Comparison of ENCODE assay signal across 8 mouse cellular contexts in the genomic region with DNA sequence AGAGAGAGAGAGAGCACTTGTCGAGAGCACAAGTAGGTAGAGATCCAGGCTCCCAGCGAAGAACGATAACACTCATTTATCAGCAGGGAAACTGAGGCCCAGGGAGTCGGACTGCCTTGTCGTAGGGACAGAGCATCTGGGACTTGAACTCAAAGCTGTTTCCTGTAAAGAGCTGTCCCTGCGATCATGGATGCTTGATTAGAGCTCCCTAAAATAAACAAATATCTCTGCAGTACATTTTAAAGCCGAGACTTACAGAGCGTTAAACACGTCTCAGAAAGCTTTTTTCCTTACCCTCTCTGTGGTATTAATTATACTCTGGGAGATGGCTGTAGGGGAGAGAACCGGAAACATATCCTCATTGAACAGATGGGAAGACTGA. TPM values are rescaled to one million over a fixed set of nuclear protein-coding genes. Genes with fewer than 3 reads are reported as not detected.
DNase-seq lines count a peak whose midpoint lies in the region; ATAC-seq and TF ChIP-seq lines count a peak whose summit lies in the region.

No protein-coding gene starts in this region.

- no peak for ATAC-seq in midbrain, embryonic 12.5 days (ENCODE audit: low FRiP score, low read depth)
- ATAC-seq in frontal cortex, adult (ENCODE audit: low TSS enrichment): no peak

- H3K9ac ChIP-seq in MEL (ENCODE audit: control insufficient read depth, low read depth, low read length, poor library complexity, severe bottlenecking): peak overlapping the region; percentile 97
- no peak overlapping the region; the same call in 1 of the 2 replicates for H3K9ac ChIP-seq in midbrain, embryonic 12.5 days (replicated peaks)

- H3K27me3 ChIP-seq in kidney, adult 2 months (replicated peaks; ENCODE audit: control insufficient read depth, insufficient read depth, low read length): no peaks in the 10 kb centered on the region
- H3K27me3 ChIP-seq in MEL (ENCODE audit: control insufficient read depth in 1 of 2, insufficient read depth in 2 of 2, low read length in 2 of 2): no peaks in the 10 kb centered on the region
- H3K27me3 ChIP-seq in hindbrain, embryonic 10.5 days (ENCODE audit: insufficient read depth, poor library complexity, severe bottlenecking): no peaks in the 10 kb centered on the region
- H3K27me3 ChIP-seq in midbrain, embryonic 12.5 days: no peaks in the 10 kb centered on the region

- no peak for TF ChIP-seq CTCF in kidney, adult 2 months (conservative IDR thresholded peaks at IDR 0.05; ENCODE audit: insufficient read depth, insufficient read length, low read depth, low read length)
- TF ChIP-seq CTCF in MEL (IDR thresholded peaks at IDR 0.05 in 2 of 3, conservative IDR thresholded peaks at IDR 0.05 in 1 of 3; ENCODE audit: control insufficient read depth in 1 of 3, insufficient read depth in 1 of 3, low read depth in 2 of 3, low read length in 3 of 3, poor library complexity in 1 of 3, severe bottlenecking in 1 of 3): no peak

- H3K27ac ChIP-seq in kidney, adult 2 months (ENCODE audit: insufficient read depth, low read depth, low read length): peak overlapping the region; percentile 67
- peak overlapping the region; percentile 99 for H3K27ac ChIP-seq in MEL (ENCODE audit: control insufficient read depth, low read depth, low read length)
- H3K27ac ChIP-seq in hindbrain, embryonic 10.5 days: peak overlapping the region; percentile 91
- no peak overlapping the region for H3K27ac ChIP-seq in midbrain, embryonic 12.5 days (replicated peaks)

- TF ChIP-seq EP300 in MEL (IDR thresholded peaks at IDR 0.05; ENCODE audit: low read depth in 1 of 2, low read length in 2 of 2): no peak

- peak overlapping the region; percentile 76 for H3K4me3 ChIP-seq in kidney, adult 2 months (ENCODE audit: insufficient read depth, low read depth, low read length)
- H3K4me3 ChIP-seq in MEL (ENCODE audit: control insufficient read depth in 1 of 2, insufficient read depth in 1 of 2, low read depth in 2 of 2, low read length in 2 of 2): peak overlapping the region; percentile 72 to 92
- peak overlapping the region; percentile 76 for H3K4me3 ChIP-seq in hindbrain, embryonic 10.5 days
- peak overlapping the region; percentile 67 for H3K4me3 ChIP-seq in midbrain, embryonic 12.5 days

- peaks cover 5% of the 10 kb centered on the region; the same call in 1 of the 2 replicates for H3K4me1 ChIP-seq in kidney, adult 2 months (ENCODE audit: control insufficient read depth, insufficient read depth, low read length)
- peaks cover 0 to 37% of the 10 kb centered on the region in 2 experiments; a peak in 2 of 4 replicates for H3K4me1 ChIP-seq in MEL (ENCODE audit: control insufficient read depth in 1 of 2, insufficient read depth in 2 of 2, low read length in 2 of 2)
- H3K4me1 ChIP-seq in hindbrain, embryonic 10.5 days (replicated peaks): peaks cover 59% of the 10 kb centered on the region
- H3K4me1 ChIP-seq in midbrain, embryonic 12.5 days: peaks cover 27% of the 10 kb centered on the region

- 14% methylated on average over 10 of the region's 10 CpGs for WGBS in kidney, adult 2 months
- WGBS in hindbrain, embryonic 10.5 days: 45% methylated on average over 10 of the region's 10 CpGs
- WGBS in midbrain, embryonic 12.5 days: 40% methylated on average over 10 of the region's 10 CpGs

- TF ChIP-seq RAD21 in MEL (IDR thresholded peaks at IDR 0.05; ENCODE audit: low read depth, low read length): no peak

- H3K36me3 ChIP-seq in kidney, adult 2 months (ENCODE audit: control insufficient read depth, insufficient read depth, low read length): no peaks in the 10 kb centered on the region
- peaks cover 0 to 23% of the 10 kb centered on the region in 2 experiments; a peak in 3 of 4 replicates for H3K36me3 ChIP-seq in MEL (ENCODE audit: control insufficient read depth in 1 of 2, insufficient read depth in 2 of 2, low read length in 2 of 2)
- H3K36me3 ChIP-seq in hindbrain, embryonic 10.5 days: peaks cover 10% of the 10 kb centered on the region
- 0 out of 2 replicates have a peak, but pooled peaks cover 5% of the 10 kb centered on the region for H3K36me3 ChIP-seq in midbrain, embryonic 12.5 days

- no peak for TF ChIP-seq POLR2A in kidney, adult 2 months (IDR thresholded peaks at IDR 0.05; ENCODE audit: low read depth, low read length)
- no peak for TF ChIP-seq POLR2A in MEL (IDR thresholded peaks at IDR 0.05; ENCODE audit: control insufficient read depth in 1 of 2, insufficient read depth in 1 of 2, low read depth in 1 of 2, low read length in 2 of 2, poor library complexity in 1 of 2)

- no peaks in the 10 kb centered on the region for H3K9me3 ChIP-seq in MEL (replicated peaks; ENCODE audit: insufficient read depth, low read length)
- H3K9me3 ChIP-seq in hindbrain, embryonic 10.5 days: no peaks in the 10 kb centered on the region
- H3K9me3 ChIP-seq in midbrain, embryonic 12.5 days: no peaks in the 10 kb centered on the region

- H3K79me2 ChIP-seq in MEL (ENCODE audit: control insufficient read depth, insufficient read depth, low read length, poor library complexity): peaks cover 28% of the 10 kb centered on the region

- peak overlapping the region; percentile 91 for H3K4me2 ChIP-seq in midbrain, embryonic 12.5 days (replicated peaks)

- DNase-seq in kidney, adult 2 months: no peak
- DNase-seq in kidney, postnatal 14 days: no peak
- peak; percentile 70 for DNase-seq in MEL (ENCODE audit: low read depth, low spot score)
- no peak for DNase-seq in hindbrain, embryonic 10.5 days (ENCODE audit: low spot score)
- no peak for DNase-seq in layer of hippocampus, postnatal 10 days (ENCODE audit: low spot score in 2 of 2)
- DNase-seq in urinary bladder, postnatal 36 days (ENCODE audit: low spot score in 2 of 2): no peak

TF ChIP-seq in MEL, 35 proteins besides CTCF, POLR2A, EP300 and RAD21:
- no peak for TF ChIP-seq POLR2AphosphoS2 (IDR thresholded peaks at IDR 0.05; ENCODE audit: low read length)
- TF ChIP-seq GATA1 (IDR thresholded peaks at IDR 0.05; ENCODE audit: low read depth, low read length): peak; percentile 6; the same call in 1 of the 2 replicates

RNA-seq across cellular contexts. Expression of a gene that starts 0.7 kb away (rescaled TPM):
- 92.6 and 111 TPM in 2 replicates for polyA plus RNA-seq in kidney, adult 2 months (2012; rRNA removed)
- total RNA-seq in MEL (2012; rRNA removed): 43.7 and 53.3 TPM in 2 replicates
- 100 to 1,000 TPM in 1 of 2 experiments, not detected in 1; 163 TPM for polyA plus RNA-seq in MEL (2012; ENCODE audit: insufficient read depth in 1 of 2, insufficient read length in 2 of 2, low read depth in 1 of 2, low replicate concordance in 2 of 2, missing spikeins in 1 of 2)
- polyA plus RNA-seq in hindbrain, embryonic 10.5 days (2016; fragmentation: Nextera tagmentation; extraction: Ambion mirVana): 72.4 and 76.0 TPM in 2 replicates
- polyA plus RNA-seq in midbrain, embryonic 12.5 days (2016; fragmentation: Nextera tagmentation; extraction: Ambion mirVana): 78.6 and 79.4 TPM in 2 replicates
- 10 to 100 TPM; 83.0 to 97.9 TPM for total RNA-seq in layer of hippocampus, postnatal 10 days (2021)

RNA-seq across cellular contexts. Expression of a gene that starts 6.3 kb away (rescaled TPM):
- polyA plus RNA-seq in kidney, adult 2 months (2012; rRNA removed): 2.0 and 27.1 TPM in 2 replicates
- 0.13 and 0.23 TPM in 2 replicates for total RNA-seq in MEL (2012; rRNA removed)
- under 1 TPM in 1 of 2 experiments, not detected in 1; 0.61 TPM for polyA plus RNA-seq in MEL (2012; ENCODE audit: insufficient read depth in 1 of 2, insufficient read length in 2 of 2, low read depth in 1 of 2, low replicate concordance in 2 of 2, missing spikeins in 1 of 2)
- 0.13 and 0.29 TPM in 2 replicates for polyA plus RNA-seq in hindbrain, embryonic 10.5 days (2016; fragmentation: Nextera tagmentation; extraction: Ambion mirVana)
- polyA plus RNA-seq in midbrain, embryonic 12.5 days (2016; fragmentation: Nextera tagmentation; extraction: Ambion mirVana): 0.31 and 0.36 TPM in 2 replicates
- not detected for total RNA-seq in layer of hippocampus, postnatal 10 days (2021)

RNA-seq across cellular contexts. Expression of a gene that starts 19.3 kb away (rescaled TPM):
- 468 and 618 TPM in 2 replicates for polyA plus RNA-seq in kidney, adult 2 months (2012; rRNA removed)
- total RNA-seq in MEL (2012; rRNA removed): 3,168 and 3,580 TPM in 2 replicates
- 1,000 to 10,000 TPM in 1 of 2 experiments, not detected in 1; 2,454 TPM for polyA plus RNA-seq in MEL (2012; ENCODE audit: insufficient read depth in 1 of 2, insufficient read length in 2 of 2, low read depth in 1 of 2, low replicate concordance in 2 of 2, missing spikeins in 1 of 2)
- polyA plus RNA-seq in hindbrain, embryonic 10.5 days (2016; fragmentation: Nextera tagmentation; extraction: Ambion mirVana): 1,985 and 2,165 TPM in 2 replicates
- polyA plus RNA-seq in midbrain, embryonic 12.5 days (2016; fragmentation: Nextera tagmentation; extraction: Ambion mirVana): 1,467 and 1,476 TPM in 2 replicates
- 100 to 1,000 TPM; 563 to 573 TPM for total RNA-seq in layer of hippocampus, postnatal 10 days (2021)

RNA-seq across cellular contexts. Expression of a gene that starts 33.6 kb away (rescaled TPM):
- 0.11 TPM in 1 of 2 replicates, not detected in the other for polyA plus RNA-seq in kidney, adult 2 months (2012; rRNA removed)
- total RNA-seq in MEL (2012; rRNA removed): not detected in 2 replicates
- not detected for polyA plus RNA-seq in MEL (2012; ENCODE audit: insufficient read depth in 1 of 2, insufficient read length in 2 of 2, low read depth in 1 of 2, low replicate concordance in 2 of 2, missing spikeins in 1 of 2)
- polyA plus RNA-seq in hindbrain, embryonic 10.5 days (2016; fragmentation: Nextera tagmentation; extraction: Ambion mirVana): not detected in 2 replicates
- not detected in 2 replicates for polyA plus RNA-seq in midbrain, embryonic 12.5 days (2016; fragmentation: Nextera tagmentation; extraction: Ambion mirVana)
- under 1 TPM in 1 of 2 experiments, not detected in 1; 0.27 TPM for total RNA-seq in layer of hippocampus, postnatal 10 days (2021)

RNA-seq across cellular contexts. Expression of a gene that starts 33.7 kb away (rescaled TPM):
- 0.14 and 0.23 TPM in 2 replicates for polyA plus RNA-seq in kidney, adult 2 months (2012; rRNA removed)
- not detected in 2 replicates for total RNA-seq in MEL (2012; rRNA removed)
- not detected for polyA plus RNA-seq in MEL (2012; ENCODE audit: insufficient read depth in 1 of 2, insufficient read length in 2 of 2, low read depth in 1 of 2, low replicate concordance in 2 of 2, missing spikeins in 1 of 2)
- not detected in 2 replicates for polyA plus RNA-seq in hindbrain, embryonic 10.5 days (2016; fragmentation: Nextera tagmentation; extraction: Ambion mirVana)
- polyA plus RNA-seq in midbrain, embryonic 12.5 days (2016; fragmentation: Nextera tagmentation; extraction: Ambion mirVana): not detected in 2 replicates
- not detected for total RNA-seq in layer of hippocampus, postnatal 10 days (2021)
